8 mouse cellular contexts compared by ENCODE assay signal in the genomic region with DNA sequence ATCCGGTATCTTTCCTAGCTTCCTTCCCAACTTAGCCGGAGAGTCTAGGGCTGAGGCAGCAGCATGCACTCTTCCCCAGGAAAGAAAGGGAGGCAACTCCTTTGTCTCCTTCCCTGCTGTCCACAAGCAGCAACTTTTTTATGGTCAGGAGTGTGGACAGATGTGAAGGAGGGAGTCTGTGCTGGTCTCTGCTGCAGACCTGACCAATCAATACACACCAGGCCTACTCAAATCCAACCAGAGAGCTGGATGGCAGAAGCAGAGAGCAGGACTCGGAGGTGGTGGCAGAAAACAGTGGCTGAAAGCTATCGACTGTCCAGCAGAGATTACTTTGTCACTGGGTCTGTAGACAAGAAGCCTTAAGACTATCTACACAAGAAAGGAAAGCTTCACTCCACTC. TPM values are rescaled to one million over a fixed set of nuclear protein-coding genes. Genes with fewer than 3 reads are reported as not detected.
DNase-seq lines count a peak whose midpoint lies in the region; ATAC-seq and TF ChIP-seq lines count a peak whose summit lies in the region.

Phldb2 (minus strand) TSS at position 205 of the 400 bp plus-strand sequence.

- no peak for ATAC-seq in forebrain, embryonic 12.5 days (ENCODE audit: low FRiP score)
- no peak for ATAC-seq in forebrain, embryonic 14.5 days
- ATAC-seq in kidney, postnatal 0 days (replicated peaks; ENCODE audit: low FRiP score, low read depth): no peak

- WGBS in forebrain, embryonic 12.5 days: 89% methylated on average over 4 of the region's 4 CpGs
- WGBS in forebrain, embryonic 14.5 days: 91% methylated on average over 4 of the region's 4 CpGs
- 50% methylated on average over 4 of the region's 4 CpGs for WGBS in heart, embryonic 10.5 days
- WGBS in kidney, postnatal 0 days: 65% methylated on average over 4 of the region's 4 CpGs

- no peak within 1 kb of the TSS for H3K9ac ChIP-seq in forebrain, embryonic 12.5 days
- no peak within 1 kb of the TSS for H3K9ac ChIP-seq in forebrain, embryonic 14.5 days (ENCODE audit: low read length)
- H3K9ac ChIP-seq in kidney, postnatal 0 days (ENCODE audit: low read depth, low read length): 0 out of 2 replicates have a peak within 1 kb of the TSS, but pooled peaks have one; percentile 35

- H3ac ChIP-seq in C2C12 (ENCODE audit: control insufficient read depth, insufficient read length, low read depth): no peak within 1 kb of the TSS

- no peaks in the 10 kb centered on the region for H3K79me2 ChIP-seq in C2C12 (ENCODE audit: control insufficient read depth, insufficient read depth)

- H3K4me3 ChIP-seq in forebrain, embryonic 12.5 days (replicated peaks): no peak within 1 kb of the TSS
- H3K4me3 ChIP-seq in forebrain, embryonic 14.5 days (ENCODE audit: low read depth, low read length): no peak within 1 kb of the TSS
- H3K4me3 ChIP-seq in C2C12 (ENCODE audit: insufficient read depth, poor library complexity, severe bottlenecking): no peak within 1 kb of the TSS
- H3K4me3 ChIP-seq in heart, embryonic 10.5 days: no peak within 1 kb of the TSS
- H3K4me3 ChIP-seq in kidney, postnatal 0 days (replicated peaks; ENCODE audit: low read depth, low read length): peak within 1 kb of the TSS; percentile 7

- no peak for TF ChIP-seq CTCF in C2C12 (IDR thresholded peaks at IDR 0.05; ENCODE audit: control insufficient read depth, insufficient read depth, insufficient read length)
- TF ChIP-seq CTCF in kidney, postnatal 0 days (IDR thresholded peaks at IDR 0.05; ENCODE audit: low read depth): no peak

- no peak within 1 kb of the TSS for H3K27ac ChIP-seq in forebrain, embryonic 12.5 days
- no peak within 1 kb of the TSS for H3K27ac ChIP-seq in forebrain, embryonic 14.5 days (ENCODE audit: low read depth, low read length)
- 0 out of 2 replicates have a peak within 1 kb of the TSS, but pooled peaks have one; percentile 19 for H3K27ac ChIP-seq in heart, embryonic 10.5 days
- peak within 1 kb of the TSS; percentile 89 for H3K27ac ChIP-seq in kidney, postnatal 0 days

- H3K4me1 ChIP-seq in forebrain, embryonic 12.5 days: no peaks in the 10 kb centered on the region
- H3K4me1 ChIP-seq in forebrain, embryonic 14.5 days (ENCODE audit: control insufficient read depth, insufficient read depth, low read length): no peaks in the 10 kb centered on the region
- H3K4me1 ChIP-seq in heart, embryonic 10.5 days: 0 out of 2 replicates have a peak, but pooled peaks cover 5% of the 10 kb centered on the region
- no peaks in the 10 kb centered on the region; the same call in 1 of the 2 replicates for H3K4me1 ChIP-seq in kidney, postnatal 0 days (replicated peaks; ENCODE audit: insufficient read depth, low read length)

- no peak for DNase-seq in forebrain, embryonic 14.5 days (ENCODE audit: low spot score)
- no peak for DNase-seq in heart, embryonic 10.5 days (ENCODE audit: low spot score)
- DNase-seq in kidney, postnatal 0 days (ENCODE audit: low spot score): no peak
- no peak for DNase-seq in T-cell, adult 2 months (ENCODE audit: low spot score)
- no peak for DNase-seq in layer of hippocampus, adult 9-11 months
- DNase-seq in layer of hippocampus, adult 8-10 months (ENCODE audit: low spot score in 2 of 2): no peak

- H3K36me3 ChIP-seq in forebrain, embryonic 12.5 days (replicated peaks): no peaks in the 10 kb centered on the region
- H3K36me3 ChIP-seq in forebrain, embryonic 14.5 days (ENCODE audit: control insufficient read depth, insufficient read depth, low read length): no peaks in the 10 kb centered on the region
- H3K36me3 ChIP-seq in C2C12 (ENCODE audit: control insufficient read depth, insufficient read depth): no peaks in the 10 kb centered on the region
- no peaks in the 10 kb centered on the region for H3K36me3 ChIP-seq in heart, embryonic 10.5 days
- no peaks in the 10 kb centered on the region for H3K36me3 ChIP-seq in kidney, postnatal 0 days (ENCODE audit: insufficient read depth, low read length)

- no peaks in the 10 kb centered on the region for H3K27me3 ChIP-seq in forebrain, embryonic 12.5 days
- H3K27me3 ChIP-seq in forebrain, embryonic 14.5 days (replicated peaks; ENCODE audit: control insufficient read depth, insufficient read depth, low read length): no peaks in the 10 kb centered on the region
- H3K27me3 ChIP-seq in C2C12 (ENCODE audit: control insufficient read depth, insufficient read depth, insufficient read length): no peaks in the 10 kb centered on the region
- H3K27me3 ChIP-seq in heart, embryonic 10.5 days (ENCODE audit: insufficient read depth, poor library complexity, severe bottlenecking): no peaks in the 10 kb centered on the region
- no peaks in the 10 kb centered on the region for H3K27me3 ChIP-seq in kidney, postnatal 0 days (ENCODE audit: insufficient read depth, low read length)

- no peak within 1 kb of the TSS for H3K4me2 ChIP-seq in forebrain, embryonic 12.5 days
- H3K4me2 ChIP-seq in forebrain, embryonic 14.5 days (ENCODE audit: low read length): no peak within 1 kb of the TSS
- peak within 1 kb of the TSS; percentile 44 for H3K4me2 ChIP-seq in kidney, postnatal 0 days (ENCODE audit: low read length)

- H3K79me3 ChIP-seq in C2C12 (ENCODE audit: low read depth): no peaks in the 10 kb centered on the region

- H3K9me3 ChIP-seq in forebrain, embryonic 12.5 days: no peaks in the 10 kb centered on the region
- no peaks in the 10 kb centered on the region for H3K9me3 ChIP-seq in forebrain, embryonic 14.5 days (replicated peaks; ENCODE audit: control insufficient read depth, low read length)
- H3K9me3 ChIP-seq in heart, embryonic 10.5 days: no peaks in the 10 kb centered on the region
- H3K9me3 ChIP-seq in kidney, postnatal 0 days (replicated peaks; ENCODE audit: low read length): no peaks in the 10 kb centered on the region

TF ChIP-seq in C2C12, 6 proteins besides CTCF, POLR2A, EP300 and RAD21:
- TF ChIP-seq FOSL1 (IDR thresholded peaks at IDR 0.05; ENCODE audit: insufficient read depth, low read length, poor library complexity, severe bottlenecking) (no peak), USF1 (IDR thresholded peaks at IDR 0.05; ENCODE audit: low read depth) (no peak), MAX (IDR thresholded peaks at IDR 0.05) (no peak), MYOG (IDR thresholded peaks at IDR 0.05; ENCODE audit: control insufficient read depth, extremely low read depth, insufficient read length) (no peak), MYOD1 (IDR thresholded peaks at IDR 0.05; ENCODE audit: control insufficient read depth, insufficient read length, low read depth) (no peak), CEBPB (IDR thresholded peaks at IDR 0.05; ENCODE audit: low read depth) (no peak)

RNA-seq across cellular contexts. Expression of gene Phldb2, which starts in this region (rescaled TPM):
- polyA plus RNA-seq in forebrain, embryonic 12.5 days (2016; fragmentation: Nextera tagmentation; extraction: Ambion mirVana): 27.9 and 35.2 TPM in 2 replicates
- polyA plus RNA-seq in forebrain, embryonic 14.5 days (2014; fragmentation: Nextera tagmentation; extraction: Ambion mirVana): 6.5 and 7.6 TPM in 2 replicates
- polyA plus RNA-seq in C2C12 (2012; fragmentation: generic; extraction: Trizol): 33.0 TPM
- polyA plus RNA-seq in heart, embryonic 10.5 days (2016; fragmentation: Nextera tagmentation; extraction: Ambion mirVana): 42.1 and 45.8 TPM in 2 replicates
- 74.2 and 84.0 TPM in 2 replicates for polyA plus RNA-seq in kidney, postnatal 0 days (2015; fragmentation: Nextera tagmentation; extraction: Ambion mirVana)
- 1 to 10 TPM; 5.0 to 6.8 (median 5.6) TPM for total RNA-seq in layer of hippocampus, adult 8-10 months (2022)

Comparison
In these comparisons a context has a peak if more than half of its experiments do, and no peak if none do; other contexts are left out.
1. H3K27ac ChIP-seq: peak in heart, embryonic 10.5 days (single experiment) and kidney, postnatal 0 days (single experiment); none in forebrain, embryonic 12.5 days (single experiment) and forebrain, embryonic 14.5 days (single experiment).